Comparison of ENCODE assay signal across 31 mouse cellular contexts in genomic region chr8:72728636-72729035, GRCm38 (mm10). TPM values are rescaled to one million over a fixed set of nuclear protein-coding genes. Genes with fewer than 3 reads are reported as not detected.
A peak's percentile ranks its signal among the peaks of the same experiment; 100 is the strongest.
DNase-seq lines count a peak whose midpoint lies in the region; ATAC-seq and TF ChIP-seq lines count a peak whose summit lies in the region.
"Had no signal": no experiment of that assay in that cellular context is flagged by ENCODE, and none has a peak within 500 bp of the region (broad histone marks: within the 10 kb centered on the region; RNA-seq: fewer than 3 reads in every experiment).

No protein-coding gene starts in this region.

- H3K4me3 ChIP-seq in layer of hippocampus, adult 2 months: peak overlapping the region; percentile 2; the same call in 1 of the 2 replicates
- H3K4me3 ChIP-seq in midbrain, embryonic 15.5 days: no peak overlapping the region
- no peak overlapping the region for H3K4me3 ChIP-seq in gastrocnemius, adult 2 months
- H3K4me3 ChIP-seq: embryonic facial prominence, embryonic 10.5 days; embryonic facial prominence, embryonic 15.5 days; heart, embryonic 13.5 days; intestine, embryonic 15.5 days; midbrain, embryonic 12.5 days; myocyte had no signal

- WGBS in midbrain, embryonic 15.5 days: 68% methylated on average over 1 of the region's 1 CpGs

- peaks cover 70% of the 10 kb centered on the region for H3K36me3 ChIP-seq in midbrain, embryonic 15.5 days (replicated peaks)

- H3K4me2 ChIP-seq in midbrain, embryonic 15.5 days: no peak overlapping the region
- H3K4me2 ChIP-seq: embryonic facial prominence, embryonic 15.5 days; heart, embryonic 13.5 days; intestine, embryonic 15.5 days; midbrain, embryonic 12.5 days had no signal

- peak; percentile 45; the same call in 1 of the 2 replicates for ATAC-seq in frontal cortex, adult (ENCODE audit: low TSS enrichment)
- ATAC-seq in midbrain, embryonic 15.5 days (replicated peaks): peak; percentile 24; the same call in 1 of the 2 replicates
- ATAC-seq: intestine, embryonic 15.5 days had no signal

- intact Hi-C loops in gastrocnemius, adult 2 months (cut with DNase I): no loop called here

- H3K9me3 ChIP-seq in midbrain, embryonic 15.5 days: no peaks in the 10 kb centered on the region
- H3K9me3 ChIP-seq: embryonic facial prominence, embryonic 10.5 days; embryonic facial prominence, embryonic 15.5 days; heart, embryonic 13.5 days; intestine, embryonic 15.5 days; midbrain, embryonic 12.5 days had no signal

- H3K4me1 ChIP-seq in midbrain, embryonic 15.5 days: peaks cover 22% of the 10 kb centered on the region

- H3K27ac ChIP-seq in layer of hippocampus, adult 2 months: peak overlapping the region; percentile 76
- H3K27ac ChIP-seq in midbrain, embryonic 15.5 days: no peak overlapping the region
- H3K27ac ChIP-seq in gastrocnemius, adult 2 months: no peak overlapping the region
- H3K27ac ChIP-seq: embryonic facial prominence, embryonic 10.5 days; embryonic facial prominence, embryonic 15.5 days; heart, embryonic 13.5 days; intestine, embryonic 15.5 days; liver, embryonic 14.5 days; macrophage; midbrain, embryonic 12.5 days had no signal

- TF ChIP-seq CTCF in layer of hippocampus, adult 2 months (conservative IDR thresholded peaks at IDR 0.05): no peak
- no peak for TF ChIP-seq CTCF in gastrocnemius, adult 2 months (IDR thresholded peaks at IDR 0.05)

- no peaks in the 10 kb centered on the region for H3K27me3 ChIP-seq in midbrain, embryonic 15.5 days (replicated peaks)
- H3K27me3 ChIP-seq: embryonic facial prominence, embryonic 15.5 days; heart, embryonic 13.5 days; intestine, embryonic 15.5 days; midbrain, embryonic 12.5 days had no signal

- DNase-seq in frontal cortex, postnatal 36 days (ENCODE audit: low spot score in 2 of 2): no peak
- no peak for DNase-seq in layer of hippocampus, adult 2 months (ENCODE audit: low spot score in 2 of 2)
- no peak for DNase-seq in layer of hippocampus, postnatal 10 days (ENCODE audit: low spot score in 2 of 2)
- DNase-seq in brain, adult 2 months (ENCODE audit: low read depth, low spot score): peak; percentile 36
- DNase-seq in spleen, adult 18-20 months: no peak
- no peak for DNase-seq in gastrocnemius, adult 2 months
- DNase-seq: B cell, adult 2 months; cerebellum, adult 8-10 months; cerebellum, postnatal 25 days; gastrocnemius, postnatal 36 days; heart, adult 18-20 months; heart, postnatal 10 days; kidney, adult 8-10 months; kidney, postnatal 10 days; layer of hippocampus, adult 9-11 months; liver; lung, adult 2 months; lung, postnatal 10 days; right cerebral cortex, postnatal 25 days; thymus, postnatal 14 days had no signal

- no peak overlapping the region for H3K9ac ChIP-seq in midbrain, embryonic 15.5 days
- H3K9ac ChIP-seq: embryonic facial prominence, embryonic 15.5 days; heart, embryonic 13.5 days; intestine, embryonic 15.5 days; liver, embryonic 14.5 days; midbrain, embryonic 12.5 days had no signal

RNA-seq across cellular contexts. Expression of gene Sin3b, which starts 5.6 kb away (rescaled TPM):
- total RNA-seq in layer of hippocampus, adult 2 months (2021): 100 to 1,000 TPM; 171 to 181 TPM
- 100 to 1,000 TPM; 166 to 174 TPM for total RNA-seq in layer of hippocampus, postnatal 10 days (2021)
- polyA plus RNA-seq in midbrain, embryonic 15.5 days (2015; fragmentation: Nextera tagmentation; extraction: Ambion mirVana): 180 and 185 TPM in 2 replicates
- 10 to 100 TPM; 29.4 to 36.6 TPM for total RNA-seq in gastrocnemius, adult 2 months (2021)

RNA-seq across cellular contexts. Expression of gene F2rl3, which starts 33.0 kb away (rescaled TPM):
- under 1 TPM; 0.31 to 0.32 TPM for total RNA-seq in layer of hippocampus, adult 2 months (2021)
- under 1 TPM; 0.21 to 0.25 TPM for total RNA-seq in layer of hippocampus, postnatal 10 days (2021)
- polyA plus RNA-seq in midbrain, embryonic 15.5 days (2015; fragmentation: Nextera tagmentation; extraction: Ambion mirVana): 0.59 and 0.69 TPM in 2 replicates
- total RNA-seq in gastrocnemius, adult 2 months (2021): 1 to 10 TPM; 1.1 to 1.6 TPM
- total RNA-seq: left cerebral cortex, postnatal 14 days had no signal
- polyA plus RNA-seq: macrophage had no signal

Comparison
In these comparisons a context has a peak if more than half of its experiments do, and no peak if none do; other contexts are left out.
1. RNA of gene Sin3b, which starts 5.6 kb away (total RNA-seq): 171 to 181 TPM in layer of hippocampus, adult 2 months and 166 to 174 TPM in layer of hippocampus, postnatal 10 days; 29.4 to 36.6 TPM in gastrocnemius, adult 2 months; every median in the first group is over 4 times any median in the second.